Mouse (Mus musculus) lung, postnatal 0 days (tissue): ENCODE data around the gene Defb22. TPM values are rescaled to one million over a fixed set of nuclear protein-coding genes. Genes with fewer than 3 reads are reported as not detected.

ENCODE experiments used
- ATAC-seq: fragments of 200-750 bp; cut with Nextera tagmentation; 2 replicates; pipeline ENCODE4 v1.8.0; 2017; ENCODE audit warnings: moderate library complexity
- DNase-seq: peaks from one replicate; pipeline ENCODE4 v3.0.0-alpha.2; 2016; ENCODE audit warnings: low spot score
- H3K27ac ChIP-seq: fragments of 300-500 bp; sonication (generic); 2 replicates; pipeline ENCODE4 v1.5.1; 2014; ENCODE audit warnings: antibody characterized with exemption, mild to moderate bottlenecking, low read length, mixed read lengths
- H3K27me3 ChIP-seq: fragments of 300-500 bp; sonication (generic); replicated peaks from 2 replicates; pipeline ENCODE4 v1.6.1; 2014; ENCODE audit warnings: low read length, mixed read lengths; ENCODE audit not compliant: insufficient read depth
- H3K36me3 ChIP-seq: fragments of 300-500 bp; sonication (generic); 2 replicates; pipeline ENCODE4 v1.6.1; 2014; ENCODE audit warnings: low read length, mixed read lengths; ENCODE audit not compliant: insufficient read depth
- H3K4me1 ChIP-seq: fragments of 300-500 bp; sonication (generic); 2 replicates; pipeline ENCODE4 v1.6.1; 2014; ENCODE audit warnings: antibody characterized with exemption, low read depth, low read length, mixed read lengths; ENCODE audit not compliant: insufficient read depth
- H3K4me2 ChIP-seq: fragments of 300-500 bp; sonication (generic); replicated peaks from 2 replicates; pipeline ENCODE4 v1.6.1; 2014; ENCODE audit warnings: low read depth, mild to moderate bottlenecking, low read length, moderate library complexity, mixed read lengths
- H3K4me3 ChIP-seq: fragments of 300-500 bp; sonication (generic); 2 replicates; pipeline ENCODE4 v1.5.1; 2014; ENCODE audit warnings: low read depth, low read length
- H3K9ac ChIP-seq: fragments of 300-500 bp; sonication (generic); replicated peaks from 2 replicates; pipeline ENCODE4 v1.6.1; 2014; ENCODE audit warnings: low read depth, mild to moderate bottlenecking
- H3K9me3 ChIP-seq: fragments of 300-500 bp; sonication (generic); 2 replicates; pipeline ENCODE4 v1.6.1; 2016; ENCODE audit warnings: low read length, mixed read lengths
- CTCF ChIP-seq: IDR thresholded peaks from 2 replicates; pipeline ENCODE4 v1.5.1; 2016; ENCODE audit warnings: antibody characterized with exemption, mild to moderate bottlenecking
- EP300 ChIP-seq: IDR thresholded peaks from 2 replicates; pipeline ENCODE4 v1.6.1; 2016; ENCODE audit warnings: antibody characterized with exemption, mild to moderate bottlenecking, control low read depth
- WGBS: fragments of 180-500 bp; shearing (Covaris S2); extraction: QIAGEN DNeasy Blood & Tissue Kit; methylation state at CpG from one replicate; pipeline ENCODE4 v1.1.7; 2014; 5-methylcytosine and 5-hydroxymethylcytosine counted together
- polyA plus RNA-seq: library from polyadenylated mRNA; unstranded; fragments of >200 nt; fragmentation: Nextera tagmentation; extraction: Ambion mirVana; gene quantifications from 2 replicates; pipeline ENCODE4 v1.2.1, GENCODE M21; 2015

The Defb22 gene
- not detected in 2 replicates for polyA plus RNA-seq

GRCm38 (mm10) chr2:152490038-152490437, at the start of gene Defb22:
Gene Defb22 (minus strand): TSS chr2:152490138.
- no peaks in the 10 kb centered on the region for H3K27me3 ChIP-seq
- no peak within 1 kb of the TSS for H3K4me2 ChIP-seq
- ATAC-seq (no peak), DNase-seq (no peak)
- H3K9ac ChIP-seq, result no peak within 1 kb of the TSS
- H3K36me3 ChIP-seq, result no peaks in the 10 kb centered on the region
- TF ChIP-seq EP300 (no peak), CTCF (no peak)
- H3K9me3 ChIP-seq, result no peaks in the 10 kb centered on the region
- no peak within 1 kb of the TSS for H3K4me3 ChIP-seq
- H3K27ac ChIP-seq, result no peak within 1 kb of the TSS
- H3K4me1 ChIP-seq, result no peaks in the 10 kb centered on the region

- no peak for TF ChIP-seq CTCF
- no peak for TF ChIP-seq EP300
- DNase-seq, result no peak
- Histone ChIP-seq H3K27me3 (no peaks in the 10 kb centered on the region), H3K9ac (no peak within 1 kb of the TSS), H3K27ac (no peak within 1 kb of the TSS), H3K4me1 (no peaks in the 10 kb centered on the region), H3K36me3 (no peaks in the 10 kb centered on the region), H3K4me3 (no peak within 1 kb of the TSS), H3K9me3 (no peaks in the 10 kb centered on the region), H3K4me2 (no peak within 1 kb of the TSS)
- WGBS, result 63% methylated on average over 4 of the region's 4 CpGs
- ATAC-seq, result no peak
Measured at GRCm38 (mm10) chr2:152517981-152518380, 28.0 kb upstream of the Defb22 start, which contains the start of gene Defb28. Gene Defb28 (plus strand): TSS chr2:152518255.

GRCm38 (mm10) chr2:152516084-152516483, 26.1 kb upstream of the Defb22 start:
- Histone ChIP-seq H3K9me3 (no peaks in the 10 kb centered on the region), H3K4me3 (no peak overlapping the region), H3K4me1 (no peaks in the 10 kb centered on the region), H3K36me3 (no peaks in the 10 kb centered on the region), H3K27me3 (no peaks in the 10 kb centered on the region), H3K27ac (no peak overlapping the region), H3K4me2 (no peak overlapping the region), H3K9ac (no peak overlapping the region)
- 38% methylated on average over 4 of the region's 4 CpGs for WGBS
- ATAC-seq (no peak), DNase-seq (no peak)
- TF ChIP-seq CTCF, result no peak
- no peak for TF ChIP-seq EP300

- Histone ChIP-seq H3K9me3 (no peaks in the 10 kb centered on the region), H3K27me3 (no peaks in the 10 kb centered on the region), H3K4me3 (no peak within 1 kb of the TSS), H3K27ac (no peak within 1 kb of the TSS), H3K4me1 (no peaks in the 10 kb centered on the region), H3K36me3 (no peaks in the 10 kb centered on the region), H3K4me2 (no peak within 1 kb of the TSS), H3K9ac (no peak within 1 kb of the TSS)
- 85% methylated on average over 1 of the region's 1 CpGs for WGBS
- no peak for TF ChIP-seq EP300
- no peak for TF ChIP-seq CTCF
- no peak for DNase-seq
- no peak for ATAC-seq
Measured at GRCm38 (mm10) chr2:152511592-152511991, 21.7 kb upstream of the Defb22 start, which contains the start of gene Defb26. Gene Defb26 (minus strand): TSS chr2:152511692.

GRCm38 (mm10) chr2:152503950-152504349, 14.0 kb upstream of the Defb22 start:
- no peaks in the 10 kb centered on the region for H3K4me1 ChIP-seq
- ATAC-seq, result no peak
- H3K36me3 ChIP-seq, result no peaks in the 10 kb centered on the region
- H3K4me3 ChIP-seq, result no peak overlapping the region
- no peak overlapping the region for H3K9ac ChIP-seq
- H3K27ac ChIP-seq, result no peak overlapping the region
- DNase-seq, result no peak
- no peak for TF ChIP-seq CTCF
- no peak for TF ChIP-seq EP300
- H3K9me3 ChIP-seq, result no peaks in the 10 kb centered on the region
- H3K4me2 ChIP-seq, result no peak overlapping the region
- WGBS, result 73% methylated on average over 2 of the region's 2 CpGs
- no peaks in the 10 kb centered on the region for H3K27me3 ChIP-seq

GRCm38 (mm10) chr2:152500863-152501229, 10.9 kb upstream of the Defb22 start:
- Histone ChIP-seq H3K4me2 (no peak overlapping the region), H3K36me3 (no peaks in the 10 kb centered on the region), H3K9ac (no peak overlapping the region), H3K4me3 (no peak overlapping the region), H3K4me1 (no peaks in the 10 kb centered on the region), H3K9me3 (no peaks in the 10 kb centered on the region), H3K27me3 (no peaks in the 10 kb centered on the region), H3K27ac (no peak overlapping the region)
- TF ChIP-seq CTCF (peak; percentile 55), EP300 (no peak)
- DNase-seq (no peak), ATAC-seq (no peak)
- 77% methylated on average over 6 of the region's 6 CpGs for WGBS
